Mouse (Mus musculus): ENCODE data around the gene Edem2.
"Not testable (repeated sequence)": the region's sequence is repeated elsewhere in the genome, so short reads cannot be mapped to it uniquely, and the experiment has no call there.

DNA sequence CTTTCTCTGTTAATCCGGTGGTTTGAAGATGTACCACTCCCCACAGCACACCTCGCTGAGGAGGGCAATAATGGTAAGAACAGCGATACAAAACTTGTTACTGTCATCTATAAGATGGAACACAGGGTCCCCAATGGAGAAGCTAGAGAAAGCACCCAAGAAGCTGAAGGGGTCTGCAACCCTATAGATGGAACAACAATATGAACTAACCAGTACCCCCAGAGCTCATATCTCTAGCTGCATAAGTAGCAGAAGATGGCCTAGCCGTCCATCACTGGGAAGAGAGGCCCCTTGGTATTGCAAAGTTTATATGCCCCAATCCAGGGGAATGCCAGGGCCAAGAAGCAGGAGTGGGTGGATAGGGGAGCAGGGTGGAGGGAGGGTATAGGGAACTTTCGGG, 6.5 kb upstream of the Edem2 start, which contains the start of gene Gm17581:
- not testable (repeated sequence) for TF ChIP-seq CTCF (IDR thresholded peaks at IDR 0.05; ENCODE audit: low read depth, low read length); POLR2A (IDR thresholded peaks at IDR 0.05; ENCODE audit: extremely low read depth, insufficient read depth, low read length)

Data from liver, adult 2 months (tissue).